Mouse (Mus musculus): ENCODE measurements around the gene Dmxl2.

Dmxl2 gene

DNA sequence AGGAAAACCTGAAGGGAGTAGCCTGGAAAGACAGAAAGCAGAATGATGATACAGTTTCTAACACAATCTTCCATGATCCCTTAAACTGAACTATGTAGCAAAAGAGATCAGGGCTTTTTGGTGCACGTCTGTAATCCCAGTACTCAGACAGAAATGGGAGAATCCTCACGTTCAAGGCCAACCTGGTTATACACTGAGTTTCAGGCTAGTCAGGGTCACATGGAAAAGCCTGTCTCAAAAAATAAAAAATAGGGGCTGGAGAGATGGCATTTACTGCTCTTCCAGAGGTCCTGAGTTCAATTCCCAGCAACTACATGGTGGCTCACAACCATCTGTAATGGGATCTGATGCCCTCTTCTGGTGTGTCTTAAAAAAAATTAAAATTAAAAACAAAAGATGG is 11.0 kb downstream of the Dmxl2 start:
- no peak for DNase-seq

DNA sequence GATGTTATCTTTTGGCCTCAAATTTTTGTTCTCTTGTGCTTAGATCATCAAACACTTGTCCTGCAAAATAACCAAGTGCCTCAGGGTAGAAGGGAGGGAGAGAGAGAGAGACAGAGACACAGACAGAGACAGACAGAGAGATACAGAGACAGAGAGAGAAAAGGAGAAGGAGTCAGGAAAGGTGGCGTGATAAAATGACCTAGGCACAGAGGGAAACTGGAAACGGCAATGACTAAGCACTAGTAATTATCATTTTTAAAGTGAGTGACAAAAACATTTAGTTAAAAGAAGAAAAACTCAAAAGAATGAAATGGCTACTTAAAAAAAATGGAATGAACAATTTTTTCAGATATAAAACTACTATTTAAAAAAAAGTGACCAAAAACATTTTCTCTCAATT is 11.8 kb downstream of the Dmxl2 start:
- no peak for DNase-seq

DNA sequence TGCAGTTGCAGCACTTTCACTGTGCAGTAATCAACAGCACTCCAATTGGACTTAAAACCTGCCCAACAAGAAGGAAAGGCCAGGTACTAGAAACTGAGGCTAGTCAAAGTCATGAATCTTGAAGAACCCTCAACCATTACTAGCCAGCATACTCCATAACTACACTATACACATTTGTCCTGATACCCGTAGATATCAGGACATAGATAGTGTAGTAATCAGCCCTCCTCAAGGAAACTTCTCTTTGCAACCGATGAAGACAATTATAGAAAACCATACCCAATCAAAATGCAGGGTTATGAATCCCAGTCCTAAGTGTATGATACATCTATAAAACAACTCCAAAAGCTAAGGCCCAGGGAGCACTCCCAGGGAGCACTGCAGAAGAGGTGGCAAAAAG is 16.5 kb downstream of the Dmxl2 start:
- no peak for DNase-seq

DNA sequence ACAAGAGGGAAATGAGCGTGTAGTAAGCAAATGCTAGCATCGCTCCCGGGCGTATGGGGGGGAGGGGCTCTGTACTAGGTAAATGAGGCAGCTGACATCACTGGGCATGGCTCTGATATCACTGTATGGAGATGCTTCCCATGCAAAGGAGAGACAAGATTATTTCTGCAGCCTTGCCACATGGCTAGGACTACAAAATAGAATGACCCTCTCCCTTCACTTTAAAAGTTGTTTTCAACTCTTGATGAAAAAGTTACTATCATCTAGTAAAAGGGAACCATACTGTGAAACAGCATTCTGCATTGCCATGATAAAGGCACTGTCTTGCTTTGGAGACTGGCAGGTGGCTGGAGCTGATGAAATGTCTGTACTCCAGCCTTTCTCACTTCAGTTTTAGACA is 18.2 kb downstream of the Dmxl2 start:
- DNase-seq = no peak

DNA sequence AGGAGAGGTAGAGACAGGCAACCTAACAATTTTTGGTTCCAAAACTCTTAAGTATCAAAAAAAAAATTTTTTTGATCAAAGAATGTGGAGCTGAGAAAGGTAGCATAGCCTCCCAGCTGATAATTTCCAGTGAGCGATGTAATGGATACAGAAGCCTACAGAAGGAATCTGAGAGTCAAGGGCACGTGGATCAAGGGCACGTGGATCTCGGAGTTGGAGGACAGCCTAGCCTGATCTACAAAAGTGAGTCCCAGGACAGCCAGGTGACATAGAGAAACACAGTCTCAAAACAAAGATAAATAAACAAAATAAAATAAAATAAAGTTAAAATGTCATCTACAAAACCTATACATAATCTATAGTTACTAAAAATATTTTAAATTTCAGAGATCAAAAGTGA is 18.7 kb downstream of the Dmxl2 start:
- DNase-seq = no peak

DNA sequence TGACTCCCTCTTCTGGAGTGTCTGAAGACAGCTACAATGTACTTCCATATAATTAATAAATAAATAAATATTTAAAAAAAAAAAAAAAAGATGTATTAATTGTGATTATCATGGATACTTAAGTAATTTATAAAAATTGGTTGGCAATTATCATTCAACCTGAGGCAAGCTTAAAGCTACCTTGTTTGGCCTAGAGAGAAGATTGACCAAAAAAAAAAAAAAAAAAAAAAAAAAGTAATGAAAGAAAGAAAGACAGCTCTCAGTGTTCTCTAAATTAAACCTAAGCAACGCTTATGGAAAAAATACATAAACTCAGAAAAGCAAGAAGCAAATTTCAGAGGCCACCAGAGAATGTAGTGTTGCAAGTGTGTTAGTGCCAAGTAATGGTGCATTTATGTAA is 22.4 kb downstream of the Dmxl2 start:
- DNase-seq = no peak

DNA sequence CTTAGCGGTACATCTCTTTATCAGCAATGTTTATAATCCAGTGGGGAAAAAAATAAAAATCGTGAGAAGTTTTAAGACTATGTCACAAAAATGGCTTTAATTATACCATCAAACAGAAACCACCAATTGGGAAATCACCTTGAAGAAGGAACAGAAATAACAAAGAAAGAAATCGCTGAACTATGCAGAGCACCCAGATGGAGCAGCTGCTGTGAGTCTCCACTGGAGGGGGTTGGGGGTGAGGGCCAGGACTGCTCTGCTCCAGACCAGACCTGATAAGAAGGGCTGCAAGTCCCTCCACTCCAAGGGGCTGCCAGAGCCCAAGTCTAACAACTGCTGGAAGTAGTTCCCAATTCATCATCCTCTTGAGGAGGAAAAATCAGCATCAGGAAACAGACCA is 23.3 kb downstream of the Dmxl2 start:
- DNase-seq = no peak

DNA sequence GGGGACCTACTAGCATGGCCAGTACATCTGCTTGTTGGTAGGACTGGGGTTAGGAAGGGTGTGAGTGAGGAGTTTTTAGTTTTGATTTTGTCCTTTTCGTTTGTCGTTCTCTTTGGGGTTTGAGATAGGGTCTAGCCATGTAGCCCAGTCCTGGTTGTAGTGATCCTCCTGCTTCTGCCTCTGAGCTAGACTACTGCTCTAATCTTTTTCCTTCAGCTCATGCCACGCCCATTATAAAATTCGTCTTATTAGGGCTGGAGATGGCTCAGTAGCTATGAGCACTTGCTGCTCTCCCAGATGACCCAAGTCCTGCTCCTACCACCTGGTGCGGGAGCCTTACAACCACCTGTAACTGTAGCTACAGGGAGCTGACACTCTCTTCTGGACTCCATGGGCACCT is 26.9 kb downstream of the Dmxl2 start:
- DNase-seq = no peak

DNA sequence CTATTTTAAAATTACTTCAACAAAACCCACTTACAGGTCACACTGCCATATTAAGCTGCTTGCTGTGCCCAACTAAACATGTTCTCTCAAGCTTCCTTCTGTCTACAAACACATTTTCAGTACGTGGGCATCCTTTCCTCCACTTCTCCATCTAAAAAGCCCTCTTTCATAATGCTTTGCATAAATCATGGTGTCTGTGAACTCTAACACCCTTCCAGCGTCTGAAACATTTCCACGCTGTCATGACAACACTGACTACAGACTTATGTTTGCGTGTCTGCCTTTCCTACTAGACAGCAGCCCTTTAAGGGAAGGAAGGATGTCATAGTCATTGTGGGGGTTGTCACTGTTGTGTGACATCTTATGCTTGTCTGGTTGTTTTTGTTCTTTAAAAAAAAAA is 27.4 kb downstream of the Dmxl2 start:
- no peak for DNase-seq

DNA sequence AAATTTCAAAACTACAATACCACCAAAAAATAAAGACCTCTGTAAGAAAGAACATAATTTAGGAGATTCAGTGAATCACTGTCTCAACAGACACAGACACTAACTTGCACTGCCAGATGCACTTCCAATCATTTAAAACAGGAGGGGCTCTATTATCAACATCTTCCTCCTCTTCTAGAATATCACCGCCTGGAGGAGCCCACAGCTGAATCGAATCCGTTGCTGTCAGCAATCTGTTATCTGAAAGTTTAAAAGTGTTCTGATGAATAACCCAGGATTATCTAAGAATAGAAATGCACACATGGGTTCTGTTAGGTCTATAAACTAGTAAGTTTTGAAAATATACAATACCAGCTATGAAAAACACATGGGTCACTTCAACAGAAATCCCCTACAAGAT is 28.6 kb downstream of the Dmxl2 start:
- no peak for DNase-seq

DNA sequence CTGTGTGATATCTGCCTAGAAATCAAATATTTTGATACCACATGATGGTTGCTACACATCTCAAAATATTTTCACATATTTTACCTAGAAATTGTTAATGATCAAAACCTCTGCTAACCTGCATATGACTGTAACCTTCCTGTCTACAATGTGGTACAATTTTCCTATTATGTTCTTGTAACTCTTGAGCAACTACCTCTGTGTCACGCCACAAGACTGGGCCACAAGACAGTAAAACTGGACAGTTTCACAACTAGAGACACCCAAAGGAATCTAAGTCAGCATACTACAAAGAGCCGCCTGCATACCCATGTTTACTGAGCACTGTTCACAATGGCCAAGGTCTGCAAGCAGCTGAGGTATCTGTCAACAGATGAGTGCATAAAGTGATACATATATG is 32.1 kb downstream of the Dmxl2 start:
- DNase-seq = no peak

DNA sequence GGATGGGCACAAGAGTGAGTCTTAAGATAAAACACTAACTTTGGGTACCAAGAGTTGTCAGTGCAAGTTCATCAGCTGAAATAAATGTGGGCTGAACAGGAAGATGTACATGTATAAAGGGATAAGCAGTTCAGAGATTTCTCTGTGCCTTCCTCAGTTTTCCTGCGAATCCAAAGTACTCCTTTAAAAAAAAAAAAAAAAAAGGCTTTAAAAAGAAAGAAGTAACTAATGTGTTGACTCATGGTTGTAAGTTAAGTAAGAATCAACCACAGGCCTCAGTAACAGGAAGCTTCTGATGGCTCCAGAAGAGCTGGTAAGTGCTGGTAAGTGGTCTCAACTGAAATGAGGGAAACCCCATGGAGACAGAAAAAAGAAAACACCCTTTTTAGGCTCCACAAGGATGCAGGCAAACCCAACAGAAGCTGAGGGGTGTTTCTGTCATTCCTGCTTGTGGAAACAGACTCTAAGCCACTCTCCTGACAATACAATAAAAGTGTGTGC is 33.9 kb downstream of the Dmxl2 start:
- DNase-seq = no peak

DNA sequence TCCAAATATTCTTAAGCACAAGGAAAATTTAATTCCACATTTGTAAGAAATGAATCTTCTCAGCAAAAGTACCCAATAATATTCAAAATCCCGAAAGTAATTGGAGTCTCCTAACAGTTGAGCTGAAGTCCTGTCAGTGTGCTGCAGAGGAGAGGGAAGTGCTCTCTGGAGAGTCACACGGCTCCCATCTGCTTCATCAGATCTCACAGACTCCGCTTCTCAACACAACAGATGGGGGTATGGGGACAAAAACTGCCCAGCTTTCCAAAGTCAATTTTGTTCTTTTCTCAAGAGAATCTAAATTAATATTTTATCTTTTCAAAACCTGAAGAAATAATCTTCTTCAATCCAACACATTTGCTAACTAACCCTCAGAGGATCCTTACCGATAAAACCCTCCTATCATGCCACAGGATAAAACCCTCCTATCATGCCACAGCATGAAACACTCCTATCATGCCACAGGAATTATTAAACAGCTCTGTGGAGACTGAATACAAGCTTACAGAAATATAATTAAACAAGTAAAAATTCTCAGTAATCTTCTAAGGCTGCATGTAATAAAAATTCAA is 37.9 kb downstream of the Dmxl2 start:
- DNase-seq = no peak

DNA sequence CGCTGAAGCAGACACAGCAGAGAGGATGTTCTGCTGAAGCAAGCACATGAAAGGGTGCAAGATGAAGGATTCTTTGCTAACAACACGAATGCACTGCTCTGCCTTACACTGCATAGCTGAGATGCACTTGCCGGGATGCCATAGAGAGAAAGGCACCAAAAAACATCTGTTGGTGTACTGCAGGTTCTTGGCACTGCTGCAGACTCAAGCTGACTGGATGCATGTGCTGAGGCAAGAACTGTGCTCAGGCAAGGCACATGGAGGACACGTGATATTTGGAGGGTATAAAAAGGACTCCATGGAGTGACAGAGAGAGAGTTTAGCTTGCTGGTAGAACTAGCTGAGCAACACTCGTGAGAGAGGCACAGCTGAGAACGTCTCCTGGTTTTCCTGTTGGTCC is 62.4 kb downstream of the Dmxl2 start:
- no peak for DNase-seq

DNA sequence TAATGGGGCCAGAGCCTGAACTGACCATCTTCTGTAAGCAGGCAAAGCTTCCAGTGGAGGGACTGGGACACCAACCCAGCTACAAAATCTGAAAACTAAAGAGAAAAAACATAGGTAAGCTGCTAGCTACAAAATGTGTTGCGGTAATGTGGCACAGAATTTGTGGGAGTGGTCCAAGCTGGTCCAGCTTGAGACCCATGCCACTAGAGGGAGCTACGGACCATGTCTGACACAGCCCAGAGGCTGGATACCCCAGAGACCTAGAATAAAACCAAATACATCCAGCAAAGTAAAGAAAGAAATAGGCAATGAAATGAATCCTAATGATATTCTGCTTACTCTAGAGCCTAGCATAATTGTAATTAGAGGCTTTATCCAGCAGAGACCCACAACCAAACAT is 63.2 kb downstream of the Dmxl2 start:
- peak; percentile 39 for DNase-seq

DNA sequence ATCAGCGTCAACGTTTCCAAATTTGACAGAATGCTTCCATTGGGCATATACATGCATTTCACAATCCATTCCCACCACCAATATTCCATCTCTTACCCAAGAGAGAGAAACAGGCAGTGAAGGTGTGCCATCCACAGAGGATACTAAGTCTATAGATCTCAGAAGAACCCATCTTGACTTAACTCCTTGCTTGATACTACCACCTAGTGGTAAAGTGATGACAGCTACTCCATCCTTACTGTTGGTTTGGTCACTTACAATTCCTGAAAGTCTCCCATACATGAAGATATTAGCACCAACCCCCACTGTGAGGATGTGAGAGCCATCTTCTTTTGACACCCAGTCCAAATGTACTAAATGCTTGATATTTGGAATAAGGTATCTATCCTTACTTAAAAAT is 85.2 kb downstream of the Dmxl2 start:
- DNase-seq = no peak

DNA sequence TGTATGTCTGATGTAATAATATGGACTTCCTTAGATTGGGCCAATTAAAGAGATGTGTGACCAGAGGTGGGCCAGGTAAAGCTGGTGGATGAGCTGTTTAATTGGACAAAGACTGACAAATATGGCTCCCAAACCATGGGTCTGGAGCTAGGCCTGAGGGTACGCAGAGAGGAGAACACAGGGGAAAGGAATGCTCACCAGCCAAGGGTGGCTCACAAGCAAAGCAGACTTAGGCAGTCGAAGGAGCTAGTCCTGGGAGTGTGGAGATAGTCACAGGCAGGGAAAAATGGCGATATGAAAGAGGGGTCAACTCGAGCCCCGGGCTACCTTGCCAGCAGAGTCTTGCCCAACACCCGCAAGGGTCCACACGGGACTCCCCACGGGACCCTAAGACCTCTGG is 144.7 kb downstream of the Dmxl2 start:
- no peak for DNase-seq

DNA sequence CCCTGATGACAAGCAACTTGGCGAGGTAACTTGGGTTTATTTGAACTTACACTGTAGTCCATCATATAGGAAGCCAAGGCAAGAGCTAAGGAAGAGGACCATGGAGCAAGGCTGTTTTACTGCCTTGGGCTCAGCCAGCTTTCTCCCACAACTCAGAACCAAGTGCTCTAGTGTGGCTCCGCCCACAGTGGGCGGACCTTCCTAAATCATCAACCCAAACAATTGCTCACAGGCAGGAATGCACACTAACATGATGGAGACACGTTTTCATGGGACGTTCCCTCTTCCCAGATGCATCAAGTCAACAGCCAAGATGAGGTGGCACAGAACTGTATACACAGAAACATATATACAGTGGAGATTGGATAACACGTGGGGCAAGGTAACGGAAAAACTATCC is 159.4 kb downstream of the Dmxl2 start:
- DNase-seq = no peak

DNA sequence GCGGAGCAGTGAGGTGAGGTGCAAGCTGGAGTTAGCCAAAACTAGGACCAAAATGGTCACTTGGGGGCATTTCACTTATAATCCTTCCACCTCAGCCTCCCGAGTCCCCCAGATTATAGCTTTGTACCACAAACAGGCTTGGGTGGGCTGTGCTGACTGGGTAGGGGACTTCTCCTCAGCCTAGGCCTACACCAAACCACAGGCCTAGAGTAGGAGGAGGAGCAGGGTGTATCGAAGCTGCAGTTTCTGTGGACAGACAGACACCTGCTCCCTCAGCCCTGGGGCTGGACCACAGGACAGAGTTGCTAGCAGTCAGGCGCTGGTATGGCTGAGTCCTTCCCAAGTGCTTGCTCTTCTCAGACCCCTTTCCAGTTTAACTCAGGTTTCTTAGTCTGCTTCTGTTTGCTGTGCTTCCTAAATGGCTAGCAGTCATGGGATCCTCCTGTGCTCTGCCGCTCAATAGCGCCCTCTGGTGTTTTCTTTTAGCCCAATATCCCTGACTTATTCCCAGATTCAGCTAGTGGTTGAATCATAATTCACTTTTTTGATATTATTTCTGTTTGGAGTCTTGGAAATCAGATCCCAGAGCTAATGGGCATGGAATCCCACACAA is 164.8 kb downstream of the Dmxl2 start:
- peak; percentile 64 for DNase-seq

DNA sequence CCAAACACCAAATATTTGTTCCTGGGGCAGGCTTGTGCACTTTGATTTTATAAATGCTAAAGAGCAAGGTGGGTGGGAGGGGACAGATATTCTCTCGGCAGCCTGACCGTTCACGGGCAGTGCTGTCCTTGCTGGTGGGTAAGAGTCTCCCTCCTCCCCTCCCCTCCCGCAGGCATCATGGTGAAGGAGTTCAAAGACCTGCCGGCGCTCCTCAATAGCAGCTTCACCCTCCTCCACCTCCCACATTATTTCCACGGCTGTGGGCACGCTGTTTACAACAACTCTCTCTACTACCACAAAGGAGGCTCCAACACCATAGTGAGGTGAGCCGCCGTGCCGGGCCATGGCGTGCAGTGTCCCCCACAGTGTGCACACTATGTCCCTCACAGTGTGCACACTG is 165.8 kb downstream of the Dmxl2 start:
- no peak for DNase-seq

DNA sequence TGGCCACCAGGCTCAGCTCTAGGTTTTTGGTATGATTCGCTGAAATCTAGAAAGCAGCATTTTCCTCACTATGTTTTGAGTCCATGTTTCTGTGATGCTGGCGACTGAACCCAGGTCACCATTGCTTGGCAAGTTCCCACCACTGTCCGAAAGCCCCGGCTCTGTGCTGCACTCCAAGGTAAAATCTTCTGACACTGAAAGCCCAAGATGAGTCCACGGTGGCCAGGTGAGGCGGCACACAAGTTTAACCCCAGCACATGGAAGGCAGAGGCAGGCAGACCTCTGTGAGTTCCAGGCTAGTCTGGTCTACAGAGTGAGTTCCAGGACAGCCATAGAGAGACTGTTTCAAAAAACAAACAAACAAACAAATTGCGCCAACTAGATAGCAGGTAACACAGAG is 172.2 kb downstream of the Dmxl2 start:
- DNase-seq = no peak

DNA sequence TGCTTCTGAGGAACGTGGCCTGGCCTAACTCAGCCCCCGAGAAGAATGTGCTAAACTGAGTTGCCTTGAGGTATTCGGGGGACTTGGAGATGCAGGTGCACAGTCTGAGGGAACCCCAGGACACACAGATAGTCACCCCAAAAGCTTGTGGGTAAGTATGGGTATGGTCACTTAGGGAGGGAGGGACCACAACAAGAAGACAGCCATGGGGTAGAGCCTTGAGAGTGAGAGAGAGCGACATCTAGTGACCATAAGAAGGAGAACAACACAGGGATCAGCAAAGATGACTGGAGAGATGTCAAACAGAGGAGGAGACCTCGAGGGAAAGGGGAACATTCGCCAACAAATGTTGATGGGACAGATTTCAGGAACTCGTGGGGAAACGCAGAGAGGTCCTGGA is 178.0 kb downstream of the Dmxl2 start:
- DNase-seq = no peak

DNA sequence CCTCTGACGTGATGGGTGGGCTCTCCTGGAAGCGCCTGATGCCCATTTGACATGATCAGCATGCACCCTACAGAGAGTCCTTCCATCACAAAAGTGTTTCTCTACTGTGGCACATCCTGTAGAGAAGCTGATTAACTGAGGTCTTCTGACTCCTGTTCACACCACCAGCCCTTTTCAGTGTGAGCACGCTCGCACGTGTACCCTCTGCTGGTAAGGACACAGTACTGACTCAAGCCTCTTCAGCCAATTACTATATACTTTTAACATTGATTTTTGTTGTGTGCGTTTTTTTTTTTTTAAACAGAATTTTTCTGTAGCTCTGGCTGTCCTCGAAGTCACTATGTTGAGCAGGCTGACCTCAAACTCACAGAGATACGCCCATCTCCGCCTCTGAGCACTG is 185.1 kb downstream of the Dmxl2 start:
- no peak for DNase-seq
